Comparison of ENCODE assay signal across 9 mouse cellular contexts in genomic region chr2:32538461-32538860, GRCm38 (mm10). TPM values are rescaled to one million over a fixed set of nuclear protein-coding genes. Genes with fewer than 3 reads are reported as not detected.
DNase-seq lines count a peak whose midpoint lies in the region; ATAC-seq and TF ChIP-seq lines count a peak whose summit lies in the region.
"Had no signal": no experiment of that assay in that cellular context is flagged by ENCODE, and none has a peak within 500 bp of the region (broad histone marks: within the 10 kb centered on the region; RNA-seq: fewer than 3 reads in every experiment).

No protein-coding gene starts in this region.

- peaks cover 73% of the 10 kb centered on the region for H3K4me1 ChIP-seq in forebrain, embryonic 10.5 days
- peaks cover 52% of the 10 kb centered on the region for H3K4me1 ChIP-seq in forebrain, embryonic 16.5 days (replicated peaks; ENCODE audit: control insufficient read depth, insufficient read depth, low read length)
- peaks cover 36% of the 10 kb centered on the region for H3K4me1 ChIP-seq in spleen, adult 2 months (ENCODE audit: control insufficient read depth, insufficient read depth, insufficient read length)
- H3K4me1 ChIP-seq in stomach, embryonic 16.5 days (ENCODE audit: control insufficient read depth, insufficient read depth, low read length) = peaks cover 70% of the 10 kb centered on the region

- no peak overlapping the region for H3K27ac ChIP-seq in forebrain, embryonic 10.5 days
- no peak overlapping the region for H3K27ac ChIP-seq in forebrain, embryonic 16.5 days (ENCODE audit: low read length)
- H3K27ac ChIP-seq in spleen, adult 2 months (ENCODE audit: insufficient read depth, low read length) = peak overlapping the region; percentile 99; the same call in 1 of the 2 replicates
- H3K27ac ChIP-seq in stomach, embryonic 16.5 days (ENCODE audit: low read length) = peak overlapping the region; percentile 97

- DNase-seq in forebrain, embryonic 10.5 days (ENCODE audit: extremely low spot score, low spot score) = no peak
- DNase-seq in spleen, adult 2 months (ENCODE audit: low read depth in 1 of 2, low spot score in 2 of 2) = no peak
- no peak for DNase-seq in spleen, postnatal 10 days (ENCODE audit: low spot score in 2 of 2)
- DNase-seq in kidney, postnatal 10 days = peak; percentile 37
- no peak for DNase-seq in ovary, postnatal 10 days (ENCODE audit: low spot score)
- DNase-seq: right cerebral cortex, postnatal 25 days had no signal

- TF ChIP-seq POLR2A in spleen, adult 2 months (IDR thresholded peaks at IDR 0.05; ENCODE audit: low read depth, low read length) = no peak

- 0 out of 2 replicates have a peak, but pooled peaks cover 3% of the 10 kb centered on the region for H3K36me3 ChIP-seq in forebrain, embryonic 10.5 days (replicated peaks)
- no peaks in the 10 kb centered on the region for H3K36me3 ChIP-seq in forebrain, embryonic 16.5 days (ENCODE audit: control insufficient read depth, insufficient read depth)
- H3K36me3 ChIP-seq in spleen, adult 2 months (ENCODE audit: control insufficient read depth, insufficient read depth, low read length) = no peaks in the 10 kb centered on the region
- no peaks in the 10 kb centered on the region for H3K36me3 ChIP-seq in stomach, embryonic 16.5 days (ENCODE audit: control insufficient read depth, insufficient read depth, low read length)

- peak overlapping the region; percentile 66; the same call in 1 of the 2 replicates for H3K4me3 ChIP-seq in forebrain, embryonic 10.5 days
- H3K4me3 ChIP-seq in forebrain, embryonic 16.5 days (replicated peaks; ENCODE audit: low read length) = no peak overlapping the region
- H3K4me3 ChIP-seq in spleen, adult 2 months (ENCODE audit: extremely low read depth, insufficient read depth, insufficient read length) = peak overlapping the region; percentile 93; the same call in 1 of the 2 replicates
- H3K4me3 ChIP-seq in stomach, embryonic 16.5 days (replicated peaks; ENCODE audit: low read length) = peak overlapping the region; percentile 75

- H3K27me3 ChIP-seq in forebrain, embryonic 10.5 days (ENCODE audit: poor library complexity, severe bottlenecking) = no peaks in the 10 kb centered on the region
- H3K27me3 ChIP-seq in forebrain, embryonic 16.5 days (replicated peaks; ENCODE audit: control insufficient read depth, insufficient read depth, low read length) = no peaks in the 10 kb centered on the region
- no peaks in the 10 kb centered on the region for H3K27me3 ChIP-seq in spleen, adult 2 months (ENCODE audit: control insufficient read depth, insufficient read depth, low read length)
- H3K27me3 ChIP-seq in stomach, embryonic 16.5 days (ENCODE audit: control insufficient read depth, insufficient read depth, low read length) = no peaks in the 10 kb centered on the region

- no peak overlapping the region for H3K4me2 ChIP-seq in forebrain, embryonic 16.5 days (ENCODE audit: low read length)
- H3K4me2 ChIP-seq in stomach, embryonic 16.5 days (ENCODE audit: low read depth, low read length) = peak overlapping the region; percentile 89

- H3K9ac ChIP-seq in forebrain, embryonic 16.5 days (replicated peaks; ENCODE audit: low read depth, low read length) = no peak overlapping the region
- 0 out of 2 replicates have a peak overlapping the region, but pooled peaks have one; percentile 91 for H3K9ac ChIP-seq in stomach, embryonic 16.5 days (ENCODE audit: low read length)

- 83% methylated on average over 4 of the region's 4 CpGs for WGBS in forebrain, embryonic 10.5 days
- WGBS in forebrain, embryonic 16.5 days = 59% methylated on average over 4 of the region's 4 CpGs
- WGBS in spleen, adult 2 months = 63% methylated on average over 4 of the region's 4 CpGs
- 48% methylated on average over 4 of the region's 4 CpGs for WGBS in stomach, embryonic 16.5 days

- ATAC-seq in forebrain, embryonic 16.5 days = no peak
- no peak for ATAC-seq in stomach, embryonic 16.5 days (ENCODE audit: insufficient read depth, low FRiP score)
- no peak for ATAC-seq in frontal cortex, adult (ENCODE audit: low TSS enrichment)

- TF ChIP-seq CTCF in spleen, adult 2 months (IDR thresholded peaks at IDR 0.05; ENCODE audit: extremely low read depth, insufficient read depth, insufficient read length, insufficient replicate concordance) = no peak

- no peaks in the 10 kb centered on the region for H3K9me3 ChIP-seq in forebrain, embryonic 10.5 days
- H3K9me3 ChIP-seq in forebrain, embryonic 16.5 days (ENCODE audit: control insufficient read depth, low read length) = no peaks in the 10 kb centered on the region
- no peaks in the 10 kb centered on the region for H3K9me3 ChIP-seq in stomach, embryonic 16.5 days (replicated peaks; ENCODE audit: control insufficient read depth, low read length)

RNA-seq across cellular contexts. Expression of gene Fam102a, which starts 3.3 kb away (rescaled TPM):
- 7.3 and 7.8 TPM in 2 replicates for polyA plus RNA-seq in forebrain, embryonic 10.5 days (2016; fragmentation: Nextera tagmentation; extraction: Ambion mirVana)
- polyA plus RNA-seq in forebrain, embryonic 16.5 days (2015; fragmentation: Nextera tagmentation; extraction: Ambion mirVana) = 4.7 and 5.6 TPM in 2 replicates
- polyA plus RNA-seq in spleen, adult 2 months (2012; rRNA removed) = 37.5 and 40.8 TPM in 2 replicates
- 11.4 and 12.8 TPM in 2 replicates for polyA plus RNA-seq in stomach, embryonic 16.5 days (2015; fragmentation: Nextera tagmentation; extraction: Ambion mirVana)

RNA-seq across cellular contexts. Expression of gene Dpm2, which starts 32.2 kb away (rescaled TPM):
- 104 and 105 TPM in 2 replicates for polyA plus RNA-seq in forebrain, embryonic 10.5 days (2016; fragmentation: Nextera tagmentation; extraction: Ambion mirVana)
- 136 and 141 TPM in 2 replicates for polyA plus RNA-seq in forebrain, embryonic 16.5 days (2015; fragmentation: Nextera tagmentation; extraction: Ambion mirVana)
- polyA plus RNA-seq in spleen, adult 2 months (2012; rRNA removed) = 85.8 and 96.9 TPM in 2 replicates
- 104 and 106 TPM in 2 replicates for polyA plus RNA-seq in stomach, embryonic 16.5 days (2015; fragmentation: Nextera tagmentation; extraction: Ambion mirVana)

RNA-seq across cellular contexts. Expression of gene Pip5kl1, which starts 36.1 kb away (rescaled TPM):
- polyA plus RNA-seq in forebrain, embryonic 10.5 days (2016; fragmentation: Nextera tagmentation; extraction: Ambion mirVana) = 1.8 TPM in 2 replicates
- polyA plus RNA-seq in forebrain, embryonic 16.5 days (2015; fragmentation: Nextera tagmentation; extraction: Ambion mirVana) = 3.9 and 6.8 TPM in 2 replicates
- polyA plus RNA-seq in spleen, adult 2 months (2012; rRNA removed) = 0.06 and 0.40 TPM in 2 replicates
- polyA plus RNA-seq in stomach, embryonic 16.5 days (2015; fragmentation: Nextera tagmentation; extraction: Ambion mirVana) = 0.56 and 0.67 TPM in 2 replicates

RNA-seq across cellular contexts. Expression of gene 9430097D07Rik, which starts 37.0 kb away (rescaled TPM):
- polyA plus RNA-seq in forebrain, embryonic 10.5 days (2016; fragmentation: Nextera tagmentation; extraction: Ambion mirVana) = 0.19 and 0.30 TPM in 2 replicates
- 0.42 and 0.60 TPM in 2 replicates for polyA plus RNA-seq in forebrain, embryonic 16.5 days (2015; fragmentation: Nextera tagmentation; extraction: Ambion mirVana)
- not detected in 2 replicates for polyA plus RNA-seq in spleen, adult 2 months (2012; rRNA removed)
- polyA plus RNA-seq in stomach, embryonic 16.5 days (2015; fragmentation: Nextera tagmentation; extraction: Ambion mirVana) = 0.10 and 0.15 TPM in 2 replicates

RNA-seq across cellular contexts. Expression of gene St6galnac4, which starts 48.4 kb away (rescaled TPM):
- 15.7 and 17.6 TPM in 2 replicates for polyA plus RNA-seq in forebrain, embryonic 10.5 days (2016; fragmentation: Nextera tagmentation; extraction: Ambion mirVana)
- polyA plus RNA-seq in forebrain, embryonic 16.5 days (2015; fragmentation: Nextera tagmentation; extraction: Ambion mirVana) = 27.4 and 29.6 TPM in 2 replicates
- polyA plus RNA-seq in spleen, adult 2 months (2012; rRNA removed) = 34.2 and 40.4 TPM in 2 replicates
- 19.8 and 22.9 TPM in 2 replicates for polyA plus RNA-seq in stomach, embryonic 16.5 days (2015; fragmentation: Nextera tagmentation; extraction: Ambion mirVana)

Comparison
In these comparisons a context has a peak if more than half of its experiments do, and no peak if none do; other contexts are left out.
1. H3K27ac ChIP-seq: peak in spleen, adult 2 months (single experiment) and stomach, embryonic 16.5 days (single experiment); none in forebrain, embryonic 10.5 days (single experiment) and forebrain, embryonic 16.5 days (single experiment).